Mouse (Mus musculus) hindbrain, embryonic 16.5 days (tissue): ENCODE results near the gene Vmn2r29. TPM values are rescaled to one million over a fixed set of nuclear protein-coding genes. Genes with fewer than 3 reads are reported as not detected.
"Not testable (repeated sequence)": the region's sequence is repeated elsewhere in the genome, so short reads cannot be mapped to it uniquely, and the experiment has no call there.

ENCODE experiments used
- ATAC-seq: fragments of 200-750 bp; cut with Nextera tagmentation; 2 replicates; pipeline ENCODE4 v1.8.0; 2017; ENCODE audit warnings: moderate TSS enrichment, moderate library complexity
- H3K27ac ChIP-seq: fragments of 300-500 bp; sonication (generic); 2 replicates; pipeline ENCODE4 v1.5.1; 2014; ENCODE audit warnings: low read depth, mild to moderate bottlenecking, control low read depth, low read length, moderate library complexity
- H3K27me3 ChIP-seq: fragments of 300-500 bp; sonication (generic); replicated peaks from 2 replicates; pipeline ENCODE4 v1.6.1; 2014; ENCODE audit warnings: low read length; ENCODE audit not compliant: control insufficient read depth, insufficient read depth
- H3K36me3 ChIP-seq: fragments of 300-500 bp; sonication (generic); 2 replicates; pipeline ENCODE4 v1.6.1; 2014; ENCODE audit warnings: mild to moderate bottlenecking, low read length, moderate library complexity, mixed read lengths; ENCODE audit not compliant: control insufficient read depth, insufficient read depth
- H3K4me1 ChIP-seq: fragments of 300-500 bp; sonication (generic); 2 replicates; pipeline ENCODE4 v1.6.1; 2014; ENCODE audit warnings: low read depth, low read length; ENCODE audit not compliant: control insufficient read depth, insufficient read depth
- H3K4me2 ChIP-seq: fragments of 300-500 bp; sonication (generic); 2 replicates; pipeline ENCODE4 v1.6.1; 2014; ENCODE audit warnings: mild to moderate bottlenecking, low read length, control low read depth, moderate library complexity
- H3K4me3 ChIP-seq: fragments of 300-500 bp; sonication (generic); 2 replicates; pipeline ENCODE4 v1.5.1; 2014; ENCODE audit warnings: mild to moderate bottlenecking, low read length, control low read depth, moderate library complexity
- H3K9ac ChIP-seq: fragments of 300-500 bp; sonication (generic); 2 replicates; pipeline ENCODE4 v1.6.1; 2014; ENCODE audit warnings: low read depth, mild to moderate bottlenecking, control low read depth, low read length, moderate library complexity
- H3K9me3 ChIP-seq: fragments of 300-500 bp; sonication (generic); 2 replicates; pipeline ENCODE4 v1.6.1; 2014; ENCODE audit warnings: mild to moderate bottlenecking, low read length, moderate library complexity; ENCODE audit not compliant: control insufficient read depth
- WGBS: fragments of 180-500 bp; shearing (Covaris S2); extraction: QIAGEN DNeasy Blood & Tissue Kit; methylation state at CpG from one replicate; pipeline ENCODE4 v1.1.7; 2014; 5-methylcytosine and 5-hydroxymethylcytosine counted together
- polyA plus RNA-seq: library from polyadenylated mRNA; unstranded; fragments of >200 nt; fragmentation: Nextera tagmentation; extraction: Ambion mirVana; gene quantifications from 2 replicates; pipeline ENCODE4 v1.2.1, GENCODE M21; 2015

Vmn2r29 gene
- polyA plus RNA-seq, result 1.9 and 2.0 TPM in 2 replicates

DNA sequence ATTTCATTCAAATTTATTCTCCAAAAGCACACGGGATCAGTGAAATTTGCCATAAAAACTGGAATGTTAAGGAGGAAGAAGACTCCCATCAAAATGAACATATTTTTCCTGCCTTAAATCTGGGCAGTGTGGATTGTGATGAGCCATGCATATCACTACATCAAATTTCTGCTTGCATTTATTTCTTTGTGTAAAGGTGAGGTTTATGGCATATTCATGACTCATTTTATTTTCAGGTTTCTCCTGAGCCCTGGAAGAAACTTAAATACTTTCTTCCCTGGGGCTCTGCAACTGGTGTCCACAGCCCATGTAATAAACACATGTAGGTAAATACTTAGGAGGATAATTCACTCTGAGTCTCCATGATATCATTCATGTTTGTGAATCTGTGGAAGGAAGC lies at the start of gene Vmn2r29:
Gene Vmn2r29 (minus strand): TSS at position 101 of the 400 bp plus-strand sequence.
- H3K27ac ChIP-seq, H3K27me3 ChIP-seq, H3K9ac ChIP-seq, H3K4me3 ChIP-seq, ATAC-seq, H3K4me1 ChIP-seq, H3K36me3 ChIP-seq, H3K4me2 ChIP-seq, H3K9me3 ChIP-seq: not testable (repeated sequence)
- WGBS, result no CpG with 5 or more reads among the region's 1 CpGs

DNA sequence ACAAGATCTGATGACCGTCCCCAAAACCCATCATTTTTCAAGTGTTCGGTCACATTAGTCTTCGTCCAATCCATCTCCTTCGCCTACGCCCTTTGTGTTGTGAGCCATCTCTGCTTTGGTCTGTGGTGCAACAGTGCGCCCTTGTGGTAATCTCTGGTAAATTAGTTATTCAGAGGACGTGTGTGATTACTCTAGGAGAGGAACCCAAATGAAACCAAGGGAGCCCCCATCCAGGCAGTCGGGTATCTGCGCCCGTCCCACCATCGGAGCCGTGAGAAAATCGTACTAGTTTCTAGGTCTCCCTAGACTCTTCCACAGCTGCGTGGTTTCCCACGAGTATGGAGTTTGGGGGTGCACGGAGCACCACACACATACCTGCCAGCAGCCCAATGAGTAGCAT lies 48.5 kb upstream of the Vmn2r29 start:
- no peaks in the 10 kb centered on the region for H3K9me3 ChIP-seq
- no peak overlapping the region for H3K4me2 ChIP-seq
- no peak for ATAC-seq
- H3K4me3 ChIP-seq, result no peak overlapping the region
- no peaks in the 10 kb centered on the region for H3K4me1 ChIP-seq
- no peak overlapping the region for H3K9ac ChIP-seq
- WGBS, result 77% methylated on average over 16 of the region's 16 CpGs
- H3K36me3 ChIP-seq, result peaks cover 34% of the 10 kb centered on the region
- no peak overlapping the region for H3K27ac ChIP-seq
- no peaks in the 10 kb centered on the region for H3K27me3 ChIP-seq

DNA sequence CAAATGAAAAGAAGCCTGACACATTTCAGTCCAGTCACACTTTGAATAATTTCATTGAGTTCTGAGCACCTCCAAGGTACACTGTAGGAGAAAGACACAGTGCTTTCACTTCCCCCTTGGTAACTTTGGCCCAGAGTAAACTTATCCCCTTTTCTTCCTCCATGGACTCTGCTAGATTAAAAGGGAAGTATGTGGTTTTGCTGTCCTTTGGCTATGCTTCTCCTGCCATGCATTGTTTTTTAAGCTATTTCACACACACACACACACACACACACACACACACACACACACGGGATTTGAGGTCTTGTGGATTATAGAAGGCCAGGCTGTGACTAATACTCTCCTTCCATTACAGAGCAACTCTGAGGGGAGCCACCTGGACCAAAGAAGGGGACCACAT lies 34.3 kb upstream of the Vmn2r29 start:
- H3K4me2 ChIP-seq, result no peak overlapping the region
- no peak overlapping the region for H3K9ac ChIP-seq
- no peak overlapping the region for H3K27ac ChIP-seq
- ATAC-seq, result no peak
- peaks cover 23% of the 10 kb centered on the region for H3K36me3 ChIP-seq
- peaks cover 3% of the 10 kb centered on the region for H3K9me3 ChIP-seq
- H3K4me3 ChIP-seq, result no peak overlapping the region
- WGBS, result 75% methylated on average over 1 of the region's 1 CpGs
- no peaks in the 10 kb centered on the region for H3K27me3 ChIP-seq
- H3K4me1 ChIP-seq, result no peaks in the 10 kb centered on the region

DNA sequence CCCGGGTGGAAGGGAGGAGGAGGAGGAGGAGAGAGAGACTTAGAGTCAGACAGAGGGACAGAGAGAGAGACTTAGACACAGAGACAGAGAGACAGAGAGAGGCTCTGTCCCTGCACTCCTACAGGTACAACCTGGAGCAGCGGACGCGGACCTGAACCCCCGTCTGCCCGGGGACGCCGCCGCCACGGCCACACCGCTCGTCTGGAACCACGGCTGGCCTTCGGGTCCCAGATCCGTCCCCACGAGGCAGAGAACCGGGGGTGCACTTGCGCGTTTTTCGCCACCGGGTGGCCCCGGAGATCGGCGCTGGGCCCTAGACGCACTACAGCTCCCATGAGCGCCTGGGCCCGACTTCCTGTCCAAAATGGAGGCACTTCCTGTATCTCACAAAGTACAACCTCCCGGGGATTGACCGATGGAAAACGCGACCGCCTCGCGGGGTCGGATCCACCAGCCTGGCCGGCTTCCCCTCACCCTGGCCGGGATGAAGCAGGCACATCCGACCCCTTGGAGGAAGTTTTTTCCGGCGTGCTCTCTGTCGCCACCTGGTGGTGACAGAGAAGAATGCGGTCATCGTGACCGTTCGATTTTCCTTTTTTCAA lies 30.9 kb upstream of the Vmn2r29 start, which contains the start of gene Gm45844:
Gene Gm45844 (minus strand): TSS at position 324 of the 602 bp plus-strand sequence.
- not testable (repeated sequence) for H3K4me1 ChIP-seq, H3K36me3 ChIP-seq, H3K27me3 ChIP-seq, H3K9me3 ChIP-seq
- Histone ChIP-seq H3K4me3 (peak within 1 kb of the TSS; percentile 45), H3K9ac (peak within 1 kb of the TSS; percentile 70), H3K4me2 (peak within 1 kb of the TSS; percentile 53), H3K27ac (peak within 1 kb of the TSS; percentile 75)
- ATAC-seq, result peak; percentile 99
- WGBS, result 43% methylated on average over 45 of the region's 45 CpGs

DNA sequence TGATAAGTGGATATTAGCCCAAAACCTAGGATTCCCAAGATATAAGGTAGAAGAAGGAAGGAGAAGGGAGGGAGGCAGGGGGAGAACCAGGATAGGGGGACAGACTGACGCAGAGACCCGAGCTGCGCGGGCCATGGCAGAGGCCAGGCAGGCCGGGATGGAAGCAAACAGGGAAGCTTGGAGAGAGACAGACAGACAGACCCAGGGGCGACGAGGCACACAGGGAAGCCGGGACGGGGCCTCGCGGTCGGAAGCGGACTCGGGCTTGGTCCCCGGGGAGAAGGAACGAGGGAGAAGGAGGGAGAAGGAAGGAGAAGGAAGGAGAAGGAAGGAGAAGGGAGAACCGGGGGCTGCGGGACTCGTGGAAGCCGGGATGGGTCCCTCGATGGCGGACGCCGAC lies 30.4 kb upstream of the Vmn2r29 start:
- Histone ChIP-seq H3K9ac (peak overlapping the region; percentile 70), H3K27ac (peak overlapping the region; percentile 75)
- 31% methylated on average over 24 of the region's 24 CpGs for WGBS

DNA sequence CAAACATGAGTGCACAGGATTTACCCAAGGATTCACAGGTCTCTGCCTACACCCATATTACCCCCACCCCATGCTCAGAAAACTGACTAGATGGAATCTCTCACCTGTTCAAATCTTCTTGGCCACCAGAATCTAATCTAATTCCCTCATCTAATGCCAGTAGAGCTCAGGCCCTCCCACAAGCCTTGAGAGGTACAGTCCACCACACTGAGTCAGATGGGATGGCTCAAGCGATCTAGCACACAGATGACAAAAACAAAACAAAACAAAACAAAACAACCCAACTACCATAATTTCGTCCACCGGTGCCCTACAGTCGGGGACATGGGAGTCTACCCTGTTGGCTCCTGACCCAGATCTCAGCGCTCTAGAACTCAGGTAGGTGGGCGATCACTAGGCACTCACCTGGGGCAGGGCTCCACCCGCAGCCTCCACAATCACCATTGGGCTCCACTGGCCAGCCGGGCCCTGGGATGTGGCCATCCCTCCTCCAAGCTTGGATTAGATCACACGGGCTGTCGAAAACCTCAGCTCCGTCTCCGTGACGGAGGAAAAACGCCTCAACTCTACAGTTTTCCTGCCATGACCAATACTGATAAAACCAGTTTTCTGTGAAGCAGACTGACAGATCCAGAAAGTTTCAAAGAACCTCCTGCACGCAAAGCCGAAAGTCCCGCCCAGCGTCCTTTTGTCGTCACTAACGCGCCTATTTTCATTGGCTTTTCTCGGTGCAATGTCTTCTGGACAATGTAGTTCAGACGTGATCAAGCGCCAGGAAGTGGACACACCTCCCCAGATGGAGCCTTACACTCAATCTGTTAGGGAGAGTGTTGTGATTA lies 37.6 kb downstream of the Vmn2r29 start, which contains the start of gene Zfp772:
Gene Zfp772 (minus strand): TSS at position 686 of the 839 bp plus-strand sequence.
- H3K9me3 ChIP-seq, H3K27me3 ChIP-seq, H3K27ac ChIP-seq, H3K36me3 ChIP-seq, H3K4me1 ChIP-seq: not testable (repeated sequence)
- WGBS, result 2% methylated on average over 24 of the region's 24 CpGs
- 0 out of 2 replicates have a peak, but pooled peaks have one; percentile 67 for ATAC-seq
- Histone ChIP-seq H3K4me2 (peak within 1 kb of the TSS; percentile 61), H3K4me3 (peak within 1 kb of the TSS; percentile 49), H3K9ac (peak within 1 kb of the TSS; percentile 64)

More for the DNA sequence above, 30.4 kb upstream of the Vmn2r29 start:
- peak overlapping the region; percentile 53 for H3K4me2 ChIP-seq
- peak overlapping the region; percentile 45 for H3K4me3 ChIP-seq
- not testable (repeated sequence) for H3K36me3 ChIP-seq, H3K9me3 ChIP-seq, H3K27me3 ChIP-seq, H3K4me1 ChIP-seq
- peak; percentile 69 for ATAC-seq

DNA sequence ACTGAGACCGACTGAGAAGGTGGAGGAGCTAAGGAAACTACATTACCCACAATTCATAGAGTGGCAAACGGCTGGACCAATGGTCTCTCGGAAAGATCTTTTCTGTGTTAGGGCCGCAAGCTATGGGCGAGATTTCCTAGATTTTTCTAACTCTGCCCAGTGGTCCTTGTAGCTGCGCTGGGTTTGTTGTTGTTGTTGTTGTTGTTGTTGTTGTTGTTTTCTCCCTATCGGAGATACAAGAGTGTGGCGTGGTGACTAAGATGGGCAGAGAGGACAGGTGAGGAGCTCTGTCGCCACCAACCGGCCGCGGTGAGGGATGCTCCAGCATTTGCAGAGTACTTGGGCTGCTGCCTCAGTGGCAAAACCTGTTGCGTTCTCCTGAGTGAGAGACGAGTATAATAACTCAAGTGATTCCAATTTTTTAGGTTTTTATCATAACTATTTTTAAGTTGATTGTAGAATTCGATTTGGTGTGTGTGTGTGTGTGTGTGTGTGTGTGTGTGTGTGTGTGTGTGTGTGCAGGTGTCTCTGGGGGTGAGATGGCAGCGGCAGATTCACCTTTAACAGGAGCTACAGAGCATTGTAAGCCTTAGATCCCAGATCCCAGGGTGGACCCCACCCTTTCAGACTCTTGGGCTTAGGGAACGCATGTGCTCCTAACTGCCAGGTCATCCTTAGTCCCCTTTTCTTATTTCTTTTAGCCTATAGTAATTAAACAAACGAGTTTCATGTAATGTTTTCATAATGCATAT lies 58.8 kb downstream of the Vmn2r29 start:
- H3K9ac ChIP-seq, result peak overlapping the region; percentile 65
- no peaks in the 10 kb centered on the region for H3K36me3 ChIP-seq
- H3K9me3 ChIP-seq, result no peaks in the 10 kb centered on the region
- peak overlapping the region; percentile 40 for H3K4me2 ChIP-seq
- no peaks in the 10 kb centered on the region for H3K4me1 ChIP-seq
- no peak overlapping the region for H3K27ac ChIP-seq
- no peaks in the 10 kb centered on the region for H3K27me3 ChIP-seq
- 14% methylated on average over 18 of the region's 18 CpGs for WGBS
- peak overlapping the region; percentile 61 for H3K4me3 ChIP-seq
- peak; percentile 99 for ATAC-seq

DNA sequence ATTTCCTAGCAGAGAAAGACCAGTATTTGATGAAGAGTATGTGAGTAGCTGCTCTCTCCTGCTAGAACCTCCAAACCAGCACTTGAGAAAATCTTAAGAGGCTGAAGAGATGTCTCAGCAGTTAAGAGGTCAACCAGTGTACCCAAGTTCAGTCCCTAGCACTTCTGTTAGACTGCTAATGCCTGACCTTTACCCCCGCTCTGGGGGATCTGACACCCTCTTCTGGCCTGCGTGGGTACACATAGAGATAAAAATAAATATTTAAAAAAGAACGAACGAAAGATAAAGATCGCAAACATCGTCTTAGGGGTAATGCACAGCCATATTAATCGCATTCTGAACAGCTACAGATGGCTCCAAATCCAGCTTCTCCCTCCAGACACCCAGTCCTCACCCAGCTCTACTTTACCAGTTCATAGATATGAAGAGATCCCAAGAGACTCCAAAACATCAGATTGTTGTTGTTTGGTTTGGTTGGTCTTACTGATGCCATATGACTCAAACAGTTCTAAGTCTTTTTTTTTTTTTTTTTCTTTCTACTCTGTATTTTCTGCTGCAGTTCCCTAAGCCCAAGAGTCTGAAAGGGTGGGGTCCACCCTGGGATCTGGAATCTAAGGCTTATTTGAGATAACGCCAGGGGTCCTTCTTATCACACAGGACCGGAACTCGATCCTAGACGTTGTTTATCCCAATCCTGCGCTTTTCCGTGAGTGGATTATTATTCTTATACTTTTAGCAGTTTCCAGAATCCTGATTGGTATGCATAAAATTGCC lies 59.5 kb downstream of the Vmn2r29 start:
- Histone ChIP-seq H3K9ac (no peak overlapping the region; the same call in 1 of the 2 replicates), H3K27ac (no peak overlapping the region), H3K27me3 (no peaks in the 10 kb centered on the region), H3K4me1 (no peaks in the 10 kb centered on the region), H3K4me3 (peak overlapping the region; percentile 61), H3K4me2 (peak overlapping the region; percentile 40), H3K9me3 (no peaks in the 10 kb centered on the region), H3K36me3 (peaks cover 6% of the 10 kb centered on the region)
- WGBS, result 42% methylated on average over 13 of the region's 13 CpGs
- ATAC-seq, result peak; percentile 81
